Mouse (Mus musculus): ENCODE results near the gene Olfr986.

Olfr986 gene

DNA sequence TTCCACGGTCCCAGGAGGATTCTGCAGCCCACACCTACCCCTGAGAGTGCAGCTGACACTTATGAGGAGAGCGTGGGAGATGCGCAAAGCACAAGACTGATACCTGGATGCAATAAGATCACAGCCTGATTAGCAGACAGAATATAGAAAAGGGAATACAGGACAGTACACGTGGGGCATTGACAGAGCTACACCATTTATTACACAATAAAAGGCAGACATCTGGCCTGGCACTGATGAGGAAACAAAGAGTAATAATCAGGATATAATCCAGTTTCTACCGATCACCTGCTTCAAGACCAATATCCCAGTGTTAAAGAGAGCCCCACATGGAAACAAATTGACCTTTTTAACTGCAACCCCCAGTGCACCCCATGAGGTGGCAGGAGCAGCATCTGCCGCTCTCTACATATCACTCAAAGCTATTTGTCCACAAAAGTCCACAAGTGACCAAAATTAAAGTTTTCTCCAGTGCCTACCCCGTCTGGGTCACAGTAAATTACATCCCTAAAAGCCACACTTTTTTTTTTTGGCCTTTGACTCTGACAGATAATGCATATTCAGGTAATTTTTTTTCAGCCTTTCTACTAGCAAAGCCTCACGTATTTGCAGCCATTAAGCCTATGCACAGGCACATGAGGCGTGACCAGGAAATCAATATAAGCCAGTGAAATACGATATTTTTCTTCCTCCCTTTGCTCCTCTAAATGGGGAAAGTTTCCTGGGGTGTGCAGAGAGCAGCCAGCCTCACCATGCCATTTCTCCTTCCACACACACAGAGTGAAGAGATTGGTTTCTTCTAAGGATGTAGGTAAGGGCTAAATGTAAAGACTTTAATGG, 53.7 kb downstream of the Olfr986 start:
- DNase-seq (ENCODE audit: low read depth), result no peak

GRCm38 (mm10) chr9:40235220-40235619, 54.5 kb downstream of the Olfr986 start:
- no peak for DNase-seq (ENCODE audit: low read depth)
